Mouse (Mus musculus) spleen, postnatal 14 days (tissue): ENCODE results near the gene Cnot8.

Source experiments
- DNase-seq, 2 experiments: peaks; one replicate each; pipeline ENCODE4 v3.0.0; 2021 to 2022; ENCODE audit warnings: low spot score in 2 of 2

The Cnot8 gene

GRCm38 (mm10) chr11:58165072-58165471, 61.1 kb downstream of the Cnot8 start:
- no peak for DNase-seq

GRCm38 (mm10) chr11:58167822-58168166, 63.8 kb downstream of the Cnot8 start:
- DNase-seq, result no peak
